Mouse (Mus musculus): ENCODE measurements around the gene Lin37. TPM values are rescaled to one million over a fixed set of nuclear protein-coding genes. Genes with fewer than 3 reads are reported as not detected.

Lin37 gene
- polyA plus RNA-seq, 2 experiments: 35.8 to 38.5 TPM

DNA sequence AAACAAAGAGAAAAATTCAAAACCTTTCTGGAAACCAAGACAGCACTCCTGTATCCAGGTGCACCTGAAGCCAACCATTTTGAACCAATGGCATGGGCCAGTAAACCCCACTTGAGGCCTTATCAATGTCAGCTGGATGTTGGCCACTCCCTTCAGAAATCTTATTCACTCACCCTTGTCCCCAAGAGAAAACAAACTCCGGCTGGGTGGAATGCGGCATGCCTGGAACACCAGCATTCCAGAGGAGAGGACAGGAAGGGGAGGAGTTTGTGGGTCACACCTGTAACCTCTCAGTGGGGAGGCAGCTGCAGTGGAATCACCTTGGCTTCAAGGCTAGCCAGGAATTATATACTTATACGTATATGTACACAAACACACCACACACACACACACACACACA, 42.9 kb upstream of the Lin37 start:
- Histone ChIP-seq H3K27ac (replicated peaks; ENCODE audit: low read depth, low read length) (no peak overlapping the region), H3K4me1 (ENCODE audit: control insufficient read depth, insufficient read depth, low read length) (no peaks in the 10 kb centered on the region), H3K4me2 (replicated peaks; ENCODE audit: low read depth, low read length, severe bottlenecking) (no peak overlapping the region), H3K9ac (ENCODE audit: low read depth, low read length, severe bottlenecking) (no peak overlapping the region), H3K36me3 (ENCODE audit: control insufficient read depth, insufficient read depth, low read length) (no peaks in the 10 kb centered on the region), H3K4me3 (replicated peaks; ENCODE audit: low read length) (no peak overlapping the region), H3K27me3 (ENCODE audit: control insufficient read depth, insufficient read depth, low read length) (no peaks in the 10 kb centered on the region), H3K9me3 (ENCODE audit: control insufficient read depth, low read length) (no peaks in the 10 kb centered on the region)
- ATAC-seq (ENCODE audit: low FRiP score, low read depth) (no peak), DNase-seq (ENCODE audit: low spot score) (no peak)
- WGBS: 33% methylated on average over 3 of the region's 3 CpGs
- TF ChIP-seq POLR2A (IDR thresholded peaks at IDR 0.05; ENCODE audit: borderline replicate concordance, extremely low read depth, insufficient read depth, insufficient read length): no peak

- Histone ChIP-seq H3K4me3 (replicated peaks; ENCODE audit: low read length) (no peak overlapping the region), H3K4me2 (replicated peaks; ENCODE audit: low read depth, low read length, severe bottlenecking) (no peak overlapping the region)
- 74% methylated on average over 7 of the region's 7 CpGs for WGBS
Measured at GRCm38 (mm10) chr7:30600651-30601050, 41.0 kb upstream of the Lin37 start.

GRCm38 (mm10) chr7:30599933-30600353, 40.3 kb upstream of the Lin37 start:
- Histone ChIP-seq H3K4me2 (replicated peaks; ENCODE audit: low read depth, low read length, severe bottlenecking) (no peak overlapping the region), H3K9me3 (ENCODE audit: control insufficient read depth, low read length) (no peaks in the 10 kb centered on the region), H3K4me3 (replicated peaks; ENCODE audit: low read length) (no peak overlapping the region), H3K27ac (replicated peaks; ENCODE audit: low read depth, low read length) (no peak overlapping the region), H3K27me3 (ENCODE audit: control insufficient read depth, insufficient read depth, low read length) (no peaks in the 10 kb centered on the region), H3K9ac (ENCODE audit: low read depth, low read length, severe bottlenecking) (no peak overlapping the region), H3K36me3 (ENCODE audit: control insufficient read depth, insufficient read depth, low read length) (no peaks in the 10 kb centered on the region), H3K4me1 (ENCODE audit: control insufficient read depth, insufficient read depth, low read length) (no peaks in the 10 kb centered on the region)
- TF ChIP-seq POLR2A (IDR thresholded peaks at IDR 0.05; ENCODE audit: borderline replicate concordance, extremely low read depth, insufficient read depth, insufficient read length): no peak
- ATAC-seq (ENCODE audit: low FRiP score, low read depth) (peak; percentile 93), DNase-seq (ENCODE audit: low spot score) (peak; percentile 91)
- 4% methylated on average over 16 of the region's 16 CpGs for WGBS

More at GRCm38 (mm10) chr7:30600651-30601050, 41.0 kb upstream of the Lin37 start:
- no peak for TF ChIP-seq POLR2A (IDR thresholded peaks at IDR 0.05; ENCODE audit: borderline replicate concordance, extremely low read depth, insufficient read depth, insufficient read length)
- no peaks in the 10 kb centered on the region for H3K4me1 ChIP-seq (ENCODE audit: control insufficient read depth, insufficient read depth, low read length)
- ATAC-seq (ENCODE audit: low FRiP score, low read depth) (no peak), DNase-seq (ENCODE audit: low spot score) (no peak)
- H3K36me3 ChIP-seq (ENCODE audit: control insufficient read depth, insufficient read depth, low read length): no peaks in the 10 kb centered on the region
- H3K9me3 ChIP-seq (ENCODE audit: control insufficient read depth, low read length): no peaks in the 10 kb centered on the region
- no peak overlapping the region for H3K9ac ChIP-seq (ENCODE audit: low read depth, low read length, severe bottlenecking)
- no peaks in the 10 kb centered on the region for H3K27me3 ChIP-seq (ENCODE audit: control insufficient read depth, insufficient read depth, low read length)
- no peak overlapping the region for H3K27ac ChIP-seq (replicated peaks; ENCODE audit: low read depth, low read length)

GRCm38 (mm10) chr7:30598786-30599185, 39.1 kb upstream of the Lin37 start, which contains the start of gene Zbtb32:
Gene Zbtb32 (minus strand): TSS chr7:30598909.
- no peak within 1 kb of the TSS for H3K4me2 ChIP-seq (replicated peaks; ENCODE audit: low read depth, low read length, severe bottlenecking)
- H3K4me3 ChIP-seq (replicated peaks; ENCODE audit: low read length): no peak within 1 kb of the TSS
- no peaks in the 10 kb centered on the region for H3K9me3 ChIP-seq (ENCODE audit: control insufficient read depth, low read length)
- H3K36me3 ChIP-seq (ENCODE audit: control insufficient read depth, insufficient read depth, low read length): no peaks in the 10 kb centered on the region
- H3K27ac ChIP-seq (replicated peaks; ENCODE audit: low read depth, low read length): no peak within 1 kb of the TSS
- ATAC-seq (ENCODE audit: low FRiP score, low read depth) (no peak), DNase-seq (ENCODE audit: low spot score) (no peak)
- H3K4me1 ChIP-seq (ENCODE audit: control insufficient read depth, insufficient read depth, low read length): no peaks in the 10 kb centered on the region
- H3K27me3 ChIP-seq (ENCODE audit: control insufficient read depth, insufficient read depth, low read length): no peaks in the 10 kb centered on the region
- WGBS: 88% methylated on average over 12 of the region's 12 CpGs
- H3K9ac ChIP-seq (ENCODE audit: low read depth, low read length, severe bottlenecking): no peak within 1 kb of the TSS
- TF ChIP-seq POLR2A (IDR thresholded peaks at IDR 0.05; ENCODE audit: borderline replicate concordance, extremely low read depth, insufficient read depth, insufficient read length): no peak

DNA sequence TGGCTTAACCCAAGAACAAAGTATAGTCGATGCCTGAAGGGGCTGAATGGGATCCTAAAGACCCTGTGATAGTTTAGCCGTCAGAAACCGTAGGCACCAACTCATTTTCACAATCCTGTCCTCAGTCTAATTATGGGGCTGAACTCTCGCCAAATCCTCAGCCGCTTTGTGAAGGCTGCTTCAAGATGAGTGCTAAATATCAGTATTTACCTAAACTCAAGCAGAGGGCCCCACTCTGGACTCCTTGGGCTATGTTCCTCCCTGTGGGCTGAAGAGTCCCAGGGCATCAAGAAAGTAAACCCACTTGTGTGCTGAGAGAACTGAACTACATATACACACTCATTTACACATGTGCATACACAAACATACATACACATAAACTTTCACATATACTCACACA, 37.2 kb upstream of the Lin37 start:
- WGBS: 68% methylated on average over 5 of the region's 5 CpGs
- H3K4me1 ChIP-seq (ENCODE audit: control insufficient read depth, insufficient read depth, low read length): no peaks in the 10 kb centered on the region
- TF ChIP-seq POLR2A (IDR thresholded peaks at IDR 0.05; ENCODE audit: borderline replicate concordance, extremely low read depth, insufficient read depth, insufficient read length): no peak

GRCm38 (mm10) chr7:30596093-30596492, 36.5 kb upstream of the Lin37 start:
- no peak overlapping the region for H3K4me3 ChIP-seq (replicated peaks; ENCODE audit: low read length)
- H3K36me3 ChIP-seq (ENCODE audit: control insufficient read depth, insufficient read depth, low read length): no peaks in the 10 kb centered on the region
- H3K27ac ChIP-seq (replicated peaks; ENCODE audit: low read depth, low read length): no peak overlapping the region
- no peak overlapping the region for H3K9ac ChIP-seq (ENCODE audit: low read depth, low read length, severe bottlenecking)
- H3K4me1 ChIP-seq (ENCODE audit: control insufficient read depth, insufficient read depth, low read length): no peaks in the 10 kb centered on the region
- TF ChIP-seq POLR2A (IDR thresholded peaks at IDR 0.05; ENCODE audit: borderline replicate concordance, extremely low read depth, insufficient read depth, insufficient read length): no peak
- DNase-seq (ENCODE audit: low spot score): no peak
- ATAC-seq (ENCODE audit: low FRiP score, low read depth): no peak
- H3K4me2 ChIP-seq (replicated peaks; ENCODE audit: low read depth, low read length, severe bottlenecking): no peak overlapping the region
- 66% methylated on average over 5 of the region's 5 CpGs for WGBS
- H3K27me3 ChIP-seq (ENCODE audit: control insufficient read depth, insufficient read depth, low read length): no peaks in the 10 kb centered on the region
- no peaks in the 10 kb centered on the region for H3K9me3 ChIP-seq (ENCODE audit: control insufficient read depth, low read length)

More for the DNA sequence above, 37.2 kb upstream of the Lin37 start:
- Histone ChIP-seq H3K4me2 (replicated peaks; ENCODE audit: low read depth, low read length, severe bottlenecking) (no peak overlapping the region), H3K27me3 (ENCODE audit: control insufficient read depth, insufficient read depth, low read length) (no peaks in the 10 kb centered on the region), H3K36me3 (ENCODE audit: control insufficient read depth, insufficient read depth, low read length) (no peaks in the 10 kb centered on the region), H3K9ac (ENCODE audit: low read depth, low read length, severe bottlenecking) (no peak overlapping the region), H3K27ac (replicated peaks; ENCODE audit: low read depth, low read length) (no peak overlapping the region), H3K4me3 (replicated peaks; ENCODE audit: low read length) (no peak overlapping the region), H3K9me3 (ENCODE audit: control insufficient read depth, low read length) (no peaks in the 10 kb centered on the region)
- no peak for DNase-seq (ENCODE audit: low spot score)
- ATAC-seq (ENCODE audit: low FRiP score, low read depth): no peak
